Mouse (Mus musculus) hindbrain, embryonic 10.5 days (tissue): ENCODE data around the gene Myh11. TPM values are rescaled to one million over a fixed set of nuclear protein-coding genes. Genes with fewer than 3 reads are reported as not detected.

Source experiments
- DNase-seq: peaks from one replicate; pipeline ENCODE4 v3.0.0-alpha.2; 2017; ENCODE audit warnings: low spot score
- H3K27ac ChIP-seq: fragments of 300-500 bp; sonication (generic); 2 replicates; pipeline ENCODE4 v1.5.1; 2016; ENCODE audit warnings: mild to moderate bottlenecking, moderate library complexity
- H3K27me3 ChIP-seq: fragments of 300-500 bp; sonication (generic); 2 replicates; pipeline ENCODE4 v1.6.1; 2016; ENCODE audit warnings: mild to moderate bottlenecking; ENCODE audit not compliant: poor library complexity, insufficient read depth, severe bottlenecking
- H3K36me3 ChIP-seq: fragments of 300-500 bp; sonication (generic); 2 replicates; pipeline ENCODE4 v1.6.1; 2016; ENCODE audit warnings: mild to moderate bottlenecking, moderate library complexity
- H3K4me1 ChIP-seq: fragments of 300-500 bp; sonication (generic); replicated peaks from 2 replicates; pipeline ENCODE4 v1.6.1; 2016; ENCODE audit warnings: mild to moderate bottlenecking
- H3K4me3 ChIP-seq: fragments of 300-500 bp; sonication (generic); 2 replicates; pipeline ENCODE4 v1.5.1; 2016; ENCODE audit warnings: mild to moderate bottlenecking, moderate library complexity
- H3K9me3 ChIP-seq: fragments of 300-500 bp; sonication (generic); 2 replicates; pipeline ENCODE4 v1.6.1; 2016; ENCODE audit warnings: mild to moderate bottlenecking, moderate library complexity
- WGBS: fragments of 180-500 bp; shearing (Covaris S2); methylation state at CpG from one replicate; pipeline ENCODE4 v1.1.7; 2016; 5-methylcytosine and 5-hydroxymethylcytosine counted together
- polyA plus RNA-seq: library from polyadenylated mRNA; unstranded; fragments of >200 nt; fragmentation: Nextera tagmentation; extraction: Ambion mirVana; gene quantifications from 2 replicates; pipeline ENCODE4 v1.2.1, GENCODE M21; 2016

Gene Myh11
- polyA plus RNA-seq, 1 experiment from 2014 or later = 0.04 TPM

- Histone ChIP-seq H3K4me1 (no peaks in the 10 kb centered on the region), H3K27ac (no peak overlapping the region), H3K27me3 (no peaks in the 10 kb centered on the region), H3K9me3 (no peaks in the 10 kb centered on the region), H3K4me3 (no peak overlapping the region), H3K36me3 (peaks cover 92% of the 10 kb centered on the region)
- DNase-seq = no peak
- WGBS = 87% methylated on average over 2 of the region's 2 CpGs
Measured at GRCm38 (mm10) chr16:14303148-14303547, 12.0 kb upstream of the Myh11 start.

GRCm38 (mm10) chr16:14298461-14298860, 7.3 kb upstream of the Myh11 start:
- DNase-seq = no peak
- Histone ChIP-seq H3K4me3 (no peak overlapping the region), H3K9me3 (no peaks in the 10 kb centered on the region), H3K27me3 (no peaks in the 10 kb centered on the region), H3K36me3 (peaks cover 57% of the 10 kb centered on the region), H3K27ac (no peak overlapping the region), H3K4me1 (no peaks in the 10 kb centered on the region)
- WGBS = 95% methylated on average over 4 of the region's 4 CpGs

- no peak for DNase-seq
- peaks cover 49% of the 10 kb centered on the region for H3K36me3 ChIP-seq
- H3K4me3 ChIP-seq = no peak overlapping the region
- H3K4me1 ChIP-seq = no peaks in the 10 kb centered on the region
- WGBS = 92% methylated on average over 4 of the region's 4 CpGs
- no peaks in the 10 kb centered on the region for H3K9me3 ChIP-seq
- H3K27ac ChIP-seq = no peak overlapping the region
- peaks cover 5% of the 10 kb centered on the region for H3K27me3 ChIP-seq
Measured at GRCm38 (mm10) chr16:14297746-14298145, 6.6 kb upstream of the Myh11 start.

GRCm38 (mm10) chr16:14297137-14297536, 6.0 kb upstream of the Myh11 start:
- Histone ChIP-seq H3K4me1 (peaks cover 5% of the 10 kb centered on the region), H3K4me3 (no peak overlapping the region), H3K9me3 (no peaks in the 10 kb centered on the region), H3K27ac (no peak overlapping the region), H3K27me3 (peaks cover 11% of the 10 kb centered on the region), H3K36me3 (peaks cover 44% of the 10 kb centered on the region)
- WGBS = 92% methylated on average over 3 of the region's 3 CpGs
- DNase-seq = no peak

GRCm38 (mm10) chr16:14296544-14297124, 5.5 kb upstream of the Myh11 start:
- peaks cover 16% of the 10 kb centered on the region for H3K27me3 ChIP-seq
- H3K4me1 ChIP-seq = peaks cover 10% of the 10 kb centered on the region
- peaks cover 39% of the 10 kb centered on the region for H3K36me3 ChIP-seq
- 89% methylated on average over 2 of the region's 2 CpGs for WGBS
- no peak for DNase-seq
- H3K9me3 ChIP-seq = no peaks in the 10 kb centered on the region
- no peak overlapping the region for H3K4me3 ChIP-seq
- H3K27ac ChIP-seq = no peak overlapping the region

- H3K36me3 ChIP-seq = peaks cover 26% of the 10 kb centered on the region
- H3K4me1 ChIP-seq = peaks cover 15% of the 10 kb centered on the region
- WGBS = 79% methylated on average over 2 of the region's 2 CpGs
- H3K4me3 ChIP-seq = no peak overlapping the region
- peaks cover 28% of the 10 kb centered on the region for H3K27me3 ChIP-seq
- no peaks in the 10 kb centered on the region for H3K9me3 ChIP-seq
- no peak overlapping the region for H3K27ac ChIP-seq
- DNase-seq = no peak
Measured at GRCm38 (mm10) chr16:14295291-14295690, 4.1 kb upstream of the Myh11 start.

- peaks cover 15% of the 10 kb centered on the region for H3K4me1 ChIP-seq
- H3K9me3 ChIP-seq = no peaks in the 10 kb centered on the region
- H3K4me3 ChIP-seq = peak overlapping the region; percentile 41
- 0 out of 2 replicates have a peak, but pooled peaks cover under 1% of the 10 kb centered on the region for H3K36me3 ChIP-seq
- H3K27ac ChIP-seq = no peak overlapping the region
- no peak for DNase-seq
- WGBS = 16% methylated on average over 31 of the region's 31 CpGs
- H3K27me3 ChIP-seq = peaks cover 30% of the 10 kb centered on the region
Measured at GRCm38 (mm10) chr16:14292205-14293199, 1.3 kb upstream of the Myh11 start.

- no peaks in the 10 kb centered on the region for H3K36me3 ChIP-seq
- no peak for DNase-seq
- WGBS = 72% methylated on average over 4 of the region's 4 CpGs
- no peaks in the 10 kb centered on the region for H3K9me3 ChIP-seq
- no peaks in the 10 kb centered on the region for H3K27me3 ChIP-seq
- H3K27ac ChIP-seq = no peak overlapping the region
- no peaks in the 10 kb centered on the region for H3K4me1 ChIP-seq
- no peak overlapping the region for H3K4me3 ChIP-seq
Measured at GRCm38 (mm10) chr16:14272374-14272965, 18.7 kb downstream of the Myh11 start.

GRCm38 (mm10) chr16:14265203-14265920, 25.8 kb downstream of the Myh11 start:
- Histone ChIP-seq H3K9me3 (no peaks in the 10 kb centered on the region), H3K36me3 (no peaks in the 10 kb centered on the region), H3K4me1 (no peaks in the 10 kb centered on the region), H3K27ac (no peak overlapping the region), H3K27me3 (no peaks in the 10 kb centered on the region), H3K4me3 (no peak overlapping the region)
- DNase-seq = no peak
- WGBS = 47% methylated on average over 4 of the region's 4 CpGs

- no peaks in the 10 kb centered on the region for H3K9me3 ChIP-seq
- H3K4me3 ChIP-seq = no peak overlapping the region
- WGBS = 82% methylated on average over 2 of the region's 2 CpGs
- no peaks in the 10 kb centered on the region for H3K36me3 ChIP-seq
- H3K27ac ChIP-seq = no peak overlapping the region
- H3K4me1 ChIP-seq = no peaks in the 10 kb centered on the region
- H3K27me3 ChIP-seq = no peaks in the 10 kb centered on the region
- no peak for DNase-seq
Measured at GRCm38 (mm10) chr16:14264504-14264903, 26.7 kb downstream of the Myh11 start.

- Histone ChIP-seq H3K4me3 (no peak overlapping the region), H3K27me3 (no peaks in the 10 kb centered on the region), H3K9me3 (no peaks in the 10 kb centered on the region), H3K27ac (no peak overlapping the region), H3K4me1 (no peaks in the 10 kb centered on the region), H3K36me3 (no peaks in the 10 kb centered on the region)
- 90% methylated on average over 6 of the region's 6 CpGs for WGBS
- DNase-seq = no peak
Measured at GRCm38 (mm10) chr16:14263241-14263640, 27.9 kb downstream of the Myh11 start.

- Histone ChIP-seq H3K27ac (no peak overlapping the region), H3K36me3 (no peaks in the 10 kb centered on the region), H3K27me3 (no peaks in the 10 kb centered on the region), H3K4me3 (no peak overlapping the region), H3K4me1 (no peaks in the 10 kb centered on the region), H3K9me3 (no peaks in the 10 kb centered on the region)
- 90% methylated on average over 1 of the region's 1 CpGs for WGBS
- no peak for DNase-seq
Measured at GRCm38 (mm10) chr16:14262410-14262809, 28.8 kb downstream of the Myh11 start.
